Mouse (Mus musculus) liver, postnatal 0 days (tissue): Measurements from ENCODE around the gene Ikzf3.

ENCODE experiments used
- CTCF ChIP-seq: sonication (generic); IDR thresholded peaks from 2 replicates; pipeline ENCODE4 v1.5.1; 2016; ENCODE audit warnings: antibody characterized with exemption, low read depth
- EP300 ChIP-seq: IDR thresholded peaks from 2 replicates; pipeline ENCODE4 v1.6.1; 2016; ENCODE audit warnings: antibody characterized with exemption, low read depth, mild to moderate bottlenecking

GRCm38 (mm10) chr11:98520468-98520867 lies 25.4 kb downstream of the Ikzf3 start:
- TF ChIP-seq CTCF (no peak), EP300 (no peak)
